Mouse (Mus musculus) kidney, postnatal 0 days (tissue): ENCODE data around the gene Ralgps1. TPM values are rescaled to one million over a fixed set of nuclear protein-coding genes. Genes with fewer than 3 reads are reported as not detected.

ENCODE experiments used
- ATAC-seq: fragments of 200-750 bp; cut with Nextera tagmentation; replicated peaks from 2 replicates; pipeline ENCODE4 v1.8.0; 2017; ENCODE audit warnings: low read depth, moderate number of reproducible peaks, moderate TSS enrichment, moderate library complexity; ENCODE audit not compliant: low FRiP score
- DNase-seq: peaks from one replicate; pipeline ENCODE4 v3.0.0-alpha.2; 2016; ENCODE audit warnings: low spot score
- H3K27ac ChIP-seq: fragments of 300-500 bp; sonication (generic); 2 replicates; pipeline ENCODE4 v1.5.1; 2014; ENCODE audit warnings: mild to moderate bottlenecking
- H3K27me3 ChIP-seq: fragments of 300-500 bp; sonication (generic); 2 replicates; pipeline ENCODE4 v1.6.1; 2014; ENCODE audit warnings: low read length, mixed read lengths; ENCODE audit not compliant: insufficient read depth
- H3K36me3 ChIP-seq: fragments of 300-500 bp; sonication (generic); 2 replicates; pipeline ENCODE4 v1.6.1; 2014; ENCODE audit warnings: low read length, mixed read lengths; ENCODE audit not compliant: insufficient read depth
- H3K4me1 ChIP-seq: fragments of 300-500 bp; sonication (generic); replicated peaks from 2 replicates; pipeline ENCODE4 v1.6.1; 2014; ENCODE audit warnings: antibody characterized with exemption, low read length, mixed read lengths; ENCODE audit not compliant: insufficient read depth
- H3K4me2 ChIP-seq: fragments of 300-500 bp; sonication (generic); 2 replicates; pipeline ENCODE4 v1.6.1; 2014; ENCODE audit warnings: mild to moderate bottlenecking, low read length, moderate library complexity, mixed read lengths
- H3K4me3 ChIP-seq: fragments of 300-500 bp; sonication (generic); replicated peaks from 2 replicates; pipeline ENCODE4 v1.5.1; 2014; ENCODE audit warnings: low read depth, low read length
- H3K9ac ChIP-seq: fragments of 300-500 bp; sonication (generic); 2 replicates; pipeline ENCODE4 v1.6.1; 2014; ENCODE audit warnings: low read depth, low read length
- H3K9me3 ChIP-seq: fragments of 300-500 bp; sonication (generic); replicated peaks from 2 replicates; pipeline ENCODE4 v1.6.1; 2016; ENCODE audit warnings: low read length, inconsistent platforms, mixed read lengths
- CTCF ChIP-seq: IDR thresholded peaks from 2 replicates; pipeline ENCODE4 v1.5.1; 2016; ENCODE audit warnings: antibody characterized with exemption, low read depth, mild to moderate bottlenecking, moderate library complexity
- WGBS: fragments of 180-500 bp; shearing (Covaris S2); extraction: QIAGEN DNeasy Blood & Tissue Kit; methylation state at CpG from one replicate; pipeline ENCODE4 v1.1.7; 2014; 5-methylcytosine and 5-hydroxymethylcytosine counted together
- polyA plus RNA-seq: library from polyadenylated mRNA; unstranded; fragments of >200 nt; fragmentation: Nextera tagmentation; extraction: Ambion mirVana; gene quantifications from 2 replicates; pipeline ENCODE4 v1.2.1, GENCODE M21; 2015

The Ralgps1 gene
- polyA plus RNA-seq, 1 experiment from 2014 or later: 3.1 TPM

DNA sequence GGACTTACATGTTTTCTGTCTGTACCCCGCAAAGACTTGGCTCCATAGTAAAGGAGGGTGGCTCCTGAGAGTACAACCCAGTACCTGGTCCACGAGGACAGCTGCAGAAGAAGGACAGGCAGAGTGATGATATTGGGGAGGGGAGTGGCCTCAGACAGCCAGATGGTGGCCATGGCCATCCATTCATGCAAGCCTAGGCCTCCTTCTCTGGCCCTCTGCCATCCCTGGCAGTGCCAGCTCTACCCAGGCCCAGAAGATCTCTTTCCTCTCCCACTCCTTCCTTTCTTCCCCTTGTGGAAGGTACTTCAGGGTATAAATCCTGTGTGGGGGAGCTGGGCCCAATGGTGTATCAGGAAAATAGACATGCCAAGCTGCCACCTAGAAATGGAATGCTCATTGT lies 228.0 kb downstream of the Ralgps1 start:
- ATAC-seq: no peak
- no peak overlapping the region for H3K4me3 ChIP-seq
- no peak overlapping the region for H3K27ac ChIP-seq
- H3K9ac ChIP-seq: no peak overlapping the region
- TF ChIP-seq CTCF: no peak
- DNase-seq: no peak
- no peaks in the 10 kb centered on the region for H3K9me3 ChIP-seq
- no peaks in the 10 kb centered on the region for H3K4me1 ChIP-seq
- H3K36me3 ChIP-seq: no peaks in the 10 kb centered on the region; the same call in 1 of the 2 replicates
- WGBS: 83% methylated on average over 2 of the region's 2 CpGs
- no peaks in the 10 kb centered on the region for H3K27me3 ChIP-seq
- H3K4me2 ChIP-seq: no peak overlapping the region

DNA sequence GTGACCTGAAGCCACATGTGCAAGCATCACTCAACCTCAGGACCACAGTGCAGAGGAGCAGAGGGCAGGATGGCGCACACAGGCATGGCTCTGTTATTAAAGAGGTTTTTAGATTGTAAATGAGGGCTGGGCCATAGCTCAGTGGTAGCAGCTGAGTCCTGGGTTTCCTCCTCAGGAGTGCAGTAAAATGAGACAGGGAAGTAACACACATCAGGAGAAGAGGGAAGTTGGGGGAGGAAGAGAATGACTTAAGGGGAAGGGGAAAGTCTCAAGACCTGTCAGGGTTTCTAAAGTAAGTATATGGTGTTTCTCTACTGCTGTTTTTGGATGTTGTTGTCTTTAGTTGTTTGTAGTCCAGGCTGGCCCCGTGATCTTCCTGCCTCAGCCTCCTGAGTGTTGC lies 232.8 kb downstream of the Ralgps1 start:
- ATAC-seq (no peak), DNase-seq (no peak)
- no peaks in the 10 kb centered on the region; the same call in 1 of the 2 replicates for H3K36me3 ChIP-seq
- H3K4me1 ChIP-seq: no peaks in the 10 kb centered on the region
- H3K4me2 ChIP-seq: no peak overlapping the region
- H3K9ac ChIP-seq: no peak overlapping the region
- no peak overlapping the region for H3K27ac ChIP-seq
- H3K4me3 ChIP-seq: no peak overlapping the region
- TF ChIP-seq CTCF: no peak
- 87% methylated on average over 2 of the region's 2 CpGs for WGBS
- H3K27me3 ChIP-seq: no peaks in the 10 kb centered on the region
- H3K9me3 ChIP-seq: no peaks in the 10 kb centered on the region

DNA sequence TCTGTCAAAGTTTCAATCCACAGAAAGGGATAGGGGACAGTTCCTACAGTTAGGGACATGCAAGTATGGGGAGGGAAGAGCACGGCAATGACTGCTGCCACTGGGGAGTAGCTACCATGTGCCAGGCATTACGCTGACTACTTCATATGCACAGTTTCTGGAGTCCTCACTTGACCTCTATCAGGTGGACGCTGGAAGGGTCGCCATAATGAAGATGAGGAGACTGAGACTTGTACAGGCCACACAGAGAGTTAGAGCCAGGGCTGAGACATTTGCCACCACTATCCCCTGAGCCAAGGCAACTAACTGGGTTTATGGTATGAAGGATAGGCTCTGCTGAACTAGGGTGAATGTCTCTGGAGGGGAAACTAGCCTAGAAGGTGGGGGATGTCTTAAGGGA lies 233.6 kb downstream of the Ralgps1 start:
- H3K27me3 ChIP-seq: no peaks in the 10 kb centered on the region
- TF ChIP-seq CTCF: no peak
- H3K4me3 ChIP-seq: no peak overlapping the region
- no peaks in the 10 kb centered on the region; the same call in 1 of the 2 replicates for H3K36me3 ChIP-seq
- H3K27ac ChIP-seq: no peak overlapping the region
- WGBS: 85% methylated on average over 4 of the region's 4 CpGs
- no peaks in the 10 kb centered on the region for H3K9me3 ChIP-seq
- no peaks in the 10 kb centered on the region for H3K4me1 ChIP-seq
- ATAC-seq: no peak
- H3K4me2 ChIP-seq: no peak overlapping the region
- no peak for DNase-seq
- no peak overlapping the region for H3K9ac ChIP-seq

DNA sequence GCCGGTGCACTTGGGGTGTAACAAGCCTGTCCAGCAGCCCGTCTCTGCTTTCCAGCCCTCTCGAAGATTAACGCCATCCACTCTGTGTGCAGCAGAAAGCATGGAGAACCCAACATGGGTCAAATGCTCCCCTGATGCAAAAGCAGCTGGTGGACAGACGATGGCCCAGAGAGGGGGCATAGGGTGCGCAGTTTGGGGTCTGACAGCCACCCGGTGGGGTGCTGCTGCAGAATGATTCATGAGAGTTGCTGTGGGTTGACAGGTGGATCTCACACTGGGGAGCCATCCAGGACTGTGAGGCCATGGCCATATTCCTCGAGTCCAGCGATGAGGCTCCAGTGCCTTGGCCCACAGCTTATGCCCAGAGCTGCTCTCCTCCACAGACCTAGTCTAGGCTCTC lies 234.0 kb downstream of the Ralgps1 start:
- DNase-seq: no peak
- Histone ChIP-seq H3K9me3 (no peaks in the 10 kb centered on the region), H3K36me3 (no peaks in the 10 kb centered on the region; the same call in 1 of the 2 replicates), H3K4me1 (no peaks in the 10 kb centered on the region), H3K27me3 (no peaks in the 10 kb centered on the region), H3K27ac (no peak overlapping the region), H3K9ac (no peak overlapping the region), H3K4me3 (no peak overlapping the region), H3K4me2 (no peak overlapping the region)
- 0 out of 2 replicates have a peak, but pooled peaks have one; percentile 25 for ATAC-seq
- no peak for TF ChIP-seq CTCF
- 84% methylated on average over 9 of the region's 9 CpGs for WGBS

DNA sequence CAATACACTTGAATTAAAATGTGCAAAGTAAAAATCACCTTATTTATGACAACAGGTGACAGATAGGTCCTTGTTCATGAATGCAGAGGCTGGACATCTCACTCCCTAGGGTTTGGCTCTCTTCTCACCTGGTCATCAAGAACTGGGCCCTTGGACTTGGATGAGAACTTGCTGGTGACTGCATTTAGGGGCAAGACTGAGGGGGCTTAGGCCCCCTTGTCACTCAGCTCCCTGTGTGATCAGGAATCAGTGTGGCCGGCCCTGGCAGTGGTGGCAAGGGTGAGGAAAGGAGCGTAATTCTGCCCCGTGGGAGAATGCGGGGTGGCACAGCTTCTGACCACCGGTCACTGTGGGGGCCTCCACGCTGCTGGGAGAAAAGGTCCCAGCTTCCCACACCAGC lies 234.9 kb downstream of the Ralgps1 start:
- H3K4me2 ChIP-seq: no peak overlapping the region
- no peaks in the 10 kb centered on the region for H3K9me3 ChIP-seq
- 78% methylated on average over 6 of the region's 6 CpGs for WGBS
- no peak overlapping the region for H3K4me3 ChIP-seq
- no peaks in the 10 kb centered on the region for H3K4me1 ChIP-seq
- no peak overlapping the region for H3K27ac ChIP-seq
- no peak for ATAC-seq
- no peaks in the 10 kb centered on the region for H3K27me3 ChIP-seq
- no peak overlapping the region for H3K9ac ChIP-seq
- no peak for TF ChIP-seq CTCF
- no peak for DNase-seq
- H3K36me3 ChIP-seq: no peaks in the 10 kb centered on the region; the same call in 1 of the 2 replicates

DNA sequence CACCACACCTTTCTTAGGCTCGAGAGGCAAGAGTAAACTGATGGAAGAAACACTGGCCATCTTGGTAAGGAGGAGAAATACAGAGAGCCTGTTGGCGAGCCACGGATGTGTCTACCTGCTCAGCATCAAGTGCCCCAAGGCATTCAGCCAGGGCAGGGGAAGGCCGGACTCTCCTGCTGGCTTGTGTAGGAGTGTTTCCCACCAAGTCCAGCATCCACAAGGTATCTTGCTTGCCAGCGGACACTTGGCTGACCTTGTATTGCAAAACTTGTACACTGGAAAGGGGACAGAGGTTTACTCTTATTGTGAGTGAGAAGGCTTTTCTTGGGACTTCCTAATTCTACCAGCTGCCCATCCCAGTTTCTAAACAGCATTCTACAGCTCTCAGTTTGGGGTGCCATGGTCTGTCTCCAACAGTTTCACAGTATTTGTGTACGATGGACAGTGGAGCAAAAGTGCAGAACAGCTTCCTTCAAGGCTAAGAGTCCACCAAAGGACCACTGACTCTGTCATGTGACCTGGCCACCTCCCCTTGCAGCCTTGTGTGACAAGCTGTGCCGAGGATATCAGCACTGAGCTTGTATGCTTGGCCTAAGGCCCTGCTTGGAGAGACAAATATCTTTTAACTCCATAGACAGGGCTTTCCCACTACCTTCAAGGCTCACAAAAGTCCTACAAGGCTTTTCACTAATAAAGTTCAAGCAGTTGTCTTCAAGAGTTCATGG lies 236.4 kb downstream of the Ralgps1 start:
- Histone ChIP-seq H3K4me3 (no peak overlapping the region), H3K4me1 (peaks cover under 1% of the 10 kb centered on the region), H3K27ac (no peak overlapping the region), H3K36me3 (no peaks in the 10 kb centered on the region), H3K4me2 (no peak overlapping the region), H3K27me3 (no peaks in the 10 kb centered on the region), H3K9ac (no peak overlapping the region), H3K9me3 (no peaks in the 10 kb centered on the region)
- ATAC-seq (no peak), DNase-seq (no peak)
- 66% methylated on average over 7 of the region's 7 CpGs for WGBS
- TF ChIP-seq CTCF: no peak
